Mouse (Mus musculus) C2C12 (cell line): Measurements from ENCODE around the gene Hoxb6. TPM values are rescaled to one million over a fixed set of nuclear protein-coding genes. Genes with fewer than 3 reads are reported as not detected.

Experiments used
- H3K27me3 ChIP-seq: one replicate; pipeline ENCODE4 v1.6.1; 2011; ENCODE audit not compliant: control insufficient read depth, insufficient read depth, insufficient read length
- H3K36me3 ChIP-seq: one replicate; pipeline ENCODE4 v1.6.1; 2011; ENCODE audit not compliant: control insufficient read depth, insufficient read depth
- H3K4me3 ChIP-seq: one replicate; pipeline ENCODE4 v1.5.1; 2011; ENCODE audit warnings: mild to moderate bottlenecking, control low read depth; ENCODE audit not compliant: poor library complexity, insufficient read depth, severe bottlenecking
- H3K79me2 ChIP-seq: one replicate; pipeline ENCODE4 v1.6.1; 2011; ENCODE audit not compliant: control insufficient read depth, insufficient read depth
- H3K79me3 ChIP-seq: one replicate; pipeline ENCODE4 v1.6.1; 2011; ENCODE audit warnings: low read depth, control low read depth
- H3ac ChIP-seq: one replicate; pipeline ENCODE3; 2011; ENCODE audit warnings: low read depth; ENCODE audit not compliant: control insufficient read depth, insufficient read length
- CEBPB ChIP-seq: IDR thresholded peaks from one replicate; pipeline ENCODE4 v1.6.1; 2011; ENCODE audit warnings: low read depth, mild to moderate bottlenecking, control low read depth, moderate library complexity
- CTCF ChIP-seq: IDR thresholded peaks from one replicate; pipeline ENCODE4 v1.5.1; 2011; ENCODE audit not compliant: control insufficient read depth, insufficient read depth, insufficient read length
- FOSL1 ChIP-seq: IDR thresholded peaks from one replicate; pipeline ENCODE4 v1.8.0; 2011; ENCODE audit warnings: mild to moderate bottlenecking, low read length; ENCODE audit not compliant: poor library complexity, insufficient read depth, severe bottlenecking
- MAX ChIP-seq: IDR thresholded peaks from one replicate; pipeline ENCODE4 v1.6.1; 2011; ENCODE audit warnings: mild to moderate bottlenecking, control low read depth
- MYOD1 ChIP-seq: IDR thresholded peaks from one replicate; pipeline ENCODE4 v1.6.1; 2011; ENCODE audit warnings: low read depth; ENCODE audit not compliant: control insufficient read depth, insufficient read length
- MYOG ChIP-seq: IDR thresholded peaks from one replicate; pipeline ENCODE4 v1.6.1; 2011; ENCODE audit not compliant: control insufficient read depth, insufficient read length; ENCODE audit errors: extremely low read depth
- USF1 ChIP-seq: IDR thresholded peaks from one replicate; pipeline ENCODE4 v1.6.1; 2011; ENCODE audit warnings: low read depth, mild to moderate bottlenecking, control low read depth, moderate library complexity
- polyA plus RNA-seq: library from polyadenylated mRNA; unstranded; fragments of >200 nt; fragmentation: generic; extraction: Trizol; gene quantifications from one replicate; pipeline ENCODE4 v1.2.1, GENCODE M21; 2012; ENCODE audit warnings: missing spikeins

The Hoxb6 gene
- polyA plus RNA-seq, 1 experiment, result 0.05 TPM

DNA sequence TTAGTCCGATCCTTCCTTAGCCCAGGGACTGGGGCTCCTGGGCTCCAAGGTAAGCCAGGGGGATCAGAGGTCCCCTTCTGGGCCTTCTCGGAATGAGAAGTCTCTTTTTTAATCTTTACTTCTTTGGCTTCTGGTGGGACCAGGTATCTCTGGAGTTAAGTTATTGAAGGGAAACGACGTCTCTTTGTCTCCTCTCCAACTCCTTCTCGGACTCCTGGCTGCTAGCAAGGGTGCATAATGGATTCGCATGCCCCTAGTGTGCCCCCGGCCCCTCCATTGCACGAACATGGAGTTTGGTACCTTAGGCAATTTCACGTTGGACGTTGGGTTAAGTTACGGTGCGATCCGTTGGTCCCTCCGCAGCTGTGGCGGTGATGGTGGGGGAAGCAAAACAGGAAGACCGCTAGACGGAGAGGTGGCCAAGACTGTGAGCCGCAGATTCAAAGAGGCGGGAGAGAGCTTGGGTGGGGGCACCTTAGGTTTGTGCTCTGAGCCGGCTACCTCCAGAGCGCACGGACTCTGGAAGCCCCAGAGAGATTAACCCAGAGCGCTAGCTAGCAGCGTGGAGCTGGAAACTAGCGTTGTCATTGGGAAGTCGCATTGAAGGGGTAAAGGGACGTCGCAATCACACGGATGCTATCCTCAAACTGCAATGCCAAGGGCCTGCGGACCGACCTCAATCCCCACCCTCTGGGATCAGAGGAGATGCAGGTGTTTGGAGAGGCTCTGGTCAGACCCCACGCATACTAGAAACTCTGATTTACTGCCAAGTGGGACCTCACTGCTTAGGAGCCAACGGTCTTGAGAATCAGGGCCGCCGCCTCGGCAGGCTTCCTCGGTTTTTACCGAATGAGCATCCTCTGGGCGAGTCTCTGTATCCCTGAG, 36.9 kb upstream of the Hoxb6 start:
- TF ChIP-seq MAX (no peak), CTCF (no peak), USF1 (no peak), MYOD1 (no peak), FOSL1 (no peak), CEBPB (no peak), MYOG (no peak)
- Histone ChIP-seq H3ac (no peak overlapping the region), H3K79me2 (no peaks in the 10 kb centered on the region), H3K27me3 (peaks cover 74% of the 10 kb centered on the region), H3K4me3 (no peak overlapping the region), H3K79me3 (no peaks in the 10 kb centered on the region), H3K36me3 (no peaks in the 10 kb centered on the region)

DNA sequence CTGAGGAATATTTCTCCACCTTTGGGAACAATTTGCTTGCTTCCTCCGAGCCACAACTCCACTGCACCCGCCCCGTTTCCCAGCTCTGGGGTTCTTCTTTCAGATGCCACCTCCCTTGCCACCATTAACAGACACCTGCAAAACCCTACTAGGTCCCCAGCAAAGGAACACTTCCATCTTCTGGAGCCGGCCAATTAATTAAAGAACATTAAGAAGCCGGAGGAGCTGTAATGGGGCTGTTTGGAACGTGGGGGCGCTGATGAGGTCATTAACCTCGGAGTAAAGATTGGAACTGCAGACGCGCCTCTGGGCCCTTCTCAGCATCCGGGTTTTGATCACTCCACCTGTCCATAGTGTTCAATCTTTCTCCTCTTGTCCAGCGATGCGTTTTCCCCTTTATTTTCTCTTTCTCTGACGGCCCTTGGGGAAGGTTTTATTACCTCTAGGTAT, 36.3 kb upstream of the Hoxb6 start:
- H3K27me3 ChIP-seq, result peaks cover 73% of the 10 kb centered on the region
- no peak overlapping the region for H3K4me3 ChIP-seq

DNA sequence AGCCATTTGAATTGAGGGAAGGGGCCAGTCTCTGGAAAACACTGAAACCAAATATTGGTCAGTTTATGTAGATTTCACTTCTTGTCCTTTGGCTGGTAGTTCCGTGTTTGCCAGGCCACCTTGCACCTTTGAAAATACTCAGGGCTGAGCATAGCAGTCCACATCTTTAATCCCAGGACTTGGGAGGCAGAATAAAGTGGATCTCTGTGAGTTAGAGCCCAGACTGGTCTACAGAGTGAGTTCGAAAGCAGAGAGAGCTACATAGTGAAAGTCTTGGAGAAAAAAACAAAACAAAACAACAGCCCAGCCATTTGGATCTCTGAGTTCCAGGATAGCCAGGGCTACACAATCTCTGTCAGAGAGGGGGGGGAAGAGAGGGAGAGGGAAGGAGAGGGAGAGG, 35.1 kb upstream of the Hoxb6 start:
- no peaks in the 10 kb centered on the region for H3K79me2 ChIP-seq
- no peaks in the 10 kb centered on the region for H3K79me3 ChIP-seq
- no peak overlapping the region for H3K4me3 ChIP-seq
- H3K36me3 ChIP-seq, result no peaks in the 10 kb centered on the region
- TF ChIP-seq MYOG (no peak), FOSL1 (no peak), USF1 (no peak), MAX (no peak), CTCF (no peak), MYOD1 (no peak)
- H3ac ChIP-seq, result no peak overlapping the region
- peaks cover 71% of the 10 kb centered on the region for H3K27me3 ChIP-seq

More for the DNA sequence above, 36.3 kb upstream of the Hoxb6 start:
- no peaks in the 10 kb centered on the region for H3K79me3 ChIP-seq
- H3K79me2 ChIP-seq, result no peaks in the 10 kb centered on the region
- no peak overlapping the region for H3ac ChIP-seq
- no peaks in the 10 kb centered on the region for H3K36me3 ChIP-seq
- TF ChIP-seq FOSL1 (no peak), USF1 (no peak), MYOG (no peak), MYOD1 (no peak), CEBPB (no peak), MAX (no peak), CTCF (no peak)

DNA sequence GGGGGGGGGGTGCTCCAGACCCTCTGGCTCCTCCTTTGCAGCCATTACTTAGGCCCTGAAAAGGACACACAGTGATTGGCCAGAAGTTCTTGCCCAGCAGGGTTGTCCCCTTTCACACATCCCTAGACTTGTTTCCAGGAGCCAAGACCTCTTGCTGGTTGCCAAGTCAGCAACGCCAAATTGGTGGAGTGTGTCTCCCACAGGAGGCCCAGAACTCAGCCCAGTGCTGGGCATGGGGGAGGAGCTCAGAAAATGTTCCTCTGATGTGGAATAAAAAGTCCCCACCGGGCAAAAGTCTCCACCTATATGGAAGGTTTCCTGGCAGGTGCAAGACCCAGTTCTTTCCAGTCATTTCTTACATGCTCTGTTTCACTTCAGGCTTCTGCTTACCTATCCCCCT, 33.2 kb upstream of the Hoxb6 start:
- Histone ChIP-seq H3ac (no peak overlapping the region), H3K79me2 (no peaks in the 10 kb centered on the region), H3K27me3 (peaks cover 71% of the 10 kb centered on the region), H3K36me3 (no peaks in the 10 kb centered on the region), H3K4me3 (no peak overlapping the region), H3K79me3 (no peaks in the 10 kb centered on the region)
- TF ChIP-seq FOSL1 (no peak), USF1 (no peak), CTCF (no peak), CEBPB (no peak), MYOD1 (no peak), MAX (no peak), MYOG (no peak)

DNA sequence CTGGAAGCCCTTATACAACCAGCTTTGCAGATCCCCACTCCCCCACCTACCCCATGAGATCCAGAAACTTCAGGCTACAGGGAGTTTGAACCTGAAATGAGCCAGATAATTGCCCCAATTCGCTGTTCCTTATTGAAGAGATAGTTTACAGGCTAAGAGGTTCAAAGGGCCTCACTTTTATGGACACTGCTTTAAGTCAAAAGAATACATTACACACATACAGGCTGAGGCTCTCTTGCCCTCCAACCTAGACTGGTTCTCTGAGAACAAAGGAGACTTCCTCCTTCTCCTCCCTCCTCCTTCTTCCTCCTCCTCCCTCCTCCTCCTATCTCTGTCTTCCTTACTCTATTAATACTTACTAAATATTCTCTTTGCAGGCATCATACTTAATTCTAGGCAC, 32.8 kb upstream of the Hoxb6 start:
- H3K36me3 ChIP-seq, result no peaks in the 10 kb centered on the region
- H3K4me3 ChIP-seq, result no peak overlapping the region
- H3K27me3 ChIP-seq, result peaks cover 71% of the 10 kb centered on the region
- TF ChIP-seq MAX, result no peak
- TF ChIP-seq FOSL1, result no peak
- TF ChIP-seq CEBPB, result no peak
- TF ChIP-seq USF1, result no peak
- no peak for TF ChIP-seq CTCF
- no peak for TF ChIP-seq MYOD1
- no peak for TF ChIP-seq MYOG
- H3K79me3 ChIP-seq, result no peaks in the 10 kb centered on the region
- H3K79me2 ChIP-seq, result no peaks in the 10 kb centered on the region
- H3ac ChIP-seq, result no peak overlapping the region
